Mouse (Mus musculus): Measurements from ENCODE around the gene Cuedc1.

GRCm38 (mm10) chr11:88145214-88146006, 47.6 kb downstream of the Cuedc1 start:
- TF ChIP-seq CTCF (IDR thresholded peaks at IDR 0.05; ENCODE audit: low read depth) (no peak), EP300 (IDR thresholded peaks at IDR 0.05; ENCODE audit: low read depth) (no peak)
